Mouse (Mus musculus) embryo, embryonic 11.5 days (tissue): ENCODE data around the gene Uba7.
"Not testable (repeated sequence)": the region's sequence is repeated elsewhere in the genome, so short reads cannot be mapped to it uniquely, and the experiment has no call there.

ENCODE experiments used
- DNase-seq: peaks from one replicate; pipeline ENCODE4 v3.0.0-alpha.2; 2012; ENCODE audit warnings: low read depth, low spot score

The Uba7 gene

DNA sequence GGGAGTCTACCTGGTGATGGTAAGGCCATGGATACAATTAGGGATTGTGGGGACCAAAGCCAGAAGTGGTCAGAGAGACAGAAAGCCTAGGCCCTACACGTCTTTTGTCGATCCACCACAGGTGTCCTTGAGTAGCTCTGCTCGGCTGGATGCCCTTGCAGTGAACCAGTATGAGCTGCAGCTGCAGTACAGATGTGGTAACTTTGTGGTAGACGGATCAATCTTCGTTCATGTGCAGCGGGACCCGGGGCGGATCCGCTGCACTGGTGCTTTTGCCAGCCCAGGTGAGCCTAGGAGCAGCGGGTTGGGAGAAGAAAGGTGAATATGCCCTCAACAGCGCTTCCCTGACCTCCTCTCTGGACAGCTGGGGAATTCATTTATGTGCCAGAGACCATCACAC is 17.7 kb downstream of the Uba7 start:
- DNase-seq: no peak

GRCm38 (mm10) chr9:107994464-107994863 is 19.2 kb downstream of the Uba7 start:
- DNase-seq: no peak

DNA sequence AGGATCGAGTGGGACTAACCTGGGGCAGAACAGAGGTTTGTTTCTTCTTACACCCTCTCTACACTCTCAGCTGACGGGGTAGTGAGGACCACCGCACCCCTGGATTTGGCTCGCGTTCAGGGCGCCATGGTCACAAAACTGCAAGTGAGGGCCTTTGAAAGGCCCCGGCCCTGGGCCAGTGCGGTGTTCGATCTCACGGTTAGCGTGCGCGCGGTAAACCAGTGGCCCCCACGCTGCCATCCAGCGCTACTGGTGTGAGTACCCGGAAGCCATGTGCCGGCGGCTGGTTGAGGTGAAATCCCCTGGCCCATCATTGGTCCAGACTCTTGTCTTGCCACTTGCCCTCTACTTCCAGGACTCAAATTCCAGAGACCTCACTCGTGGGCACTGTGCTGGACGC is 20.2 kb downstream of the Uba7 start:
- no peak for DNase-seq

GRCm38 (mm10) chr9:107996049-107996448 is 20.7 kb downstream of the Uba7 start, which contains the start of gene Gm20662:
Gene Gm20662 (plus strand): TSS chr9:107996349.
- no peak for DNase-seq

DNA sequence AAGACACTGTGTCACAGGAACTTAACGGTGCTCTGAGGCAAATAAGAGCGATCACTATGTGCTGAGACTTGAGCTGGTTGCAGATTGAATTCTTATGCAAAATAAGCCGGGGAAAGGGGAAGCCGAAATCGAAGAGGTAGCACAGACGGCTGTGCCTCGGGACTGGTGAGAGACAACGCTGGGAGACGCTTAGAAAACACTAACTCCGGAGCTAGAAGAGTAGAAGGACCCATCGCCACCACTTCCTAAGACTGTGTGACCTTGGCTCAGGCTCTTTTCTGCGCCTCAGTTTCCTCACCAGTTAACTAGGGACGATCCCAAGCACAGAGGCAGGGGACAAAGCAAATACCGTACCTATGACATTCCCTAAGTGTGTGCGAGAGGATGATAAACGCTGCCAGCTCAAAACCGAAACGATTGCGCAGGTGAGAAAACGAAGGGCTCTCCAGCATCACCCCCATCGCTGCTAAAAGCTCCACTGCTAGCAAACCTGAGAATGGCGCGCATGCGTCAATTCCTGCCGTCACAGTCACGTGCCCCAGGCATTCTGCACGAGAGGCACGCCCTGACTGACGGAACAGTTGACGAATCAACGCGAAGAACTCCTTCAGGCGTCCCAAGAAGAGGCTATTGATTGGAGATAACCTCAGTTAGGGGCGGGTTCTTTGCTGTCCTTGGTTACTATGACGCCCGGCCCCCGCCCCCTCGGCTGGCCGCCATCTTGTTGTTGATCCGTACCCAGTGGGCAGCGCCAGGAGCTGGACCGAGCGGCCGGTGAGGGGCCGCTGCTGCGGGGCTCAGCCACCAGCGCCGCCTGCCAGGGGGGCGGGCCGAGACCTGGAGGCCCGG is 26.8 kb downstream of the Uba7 start, which contains the start of gene Ip6k1:
Gene Ip6k1 (plus strand): TSS at position 580 of the 849 bp plus-strand sequence.
- DNase-seq: peak; percentile 100

- DNase-seq: no peak
These were observed 27.6 kb downstream of the Uba7 start for GRCm38 (mm10) chr9:108002778-108003530.

DNA sequence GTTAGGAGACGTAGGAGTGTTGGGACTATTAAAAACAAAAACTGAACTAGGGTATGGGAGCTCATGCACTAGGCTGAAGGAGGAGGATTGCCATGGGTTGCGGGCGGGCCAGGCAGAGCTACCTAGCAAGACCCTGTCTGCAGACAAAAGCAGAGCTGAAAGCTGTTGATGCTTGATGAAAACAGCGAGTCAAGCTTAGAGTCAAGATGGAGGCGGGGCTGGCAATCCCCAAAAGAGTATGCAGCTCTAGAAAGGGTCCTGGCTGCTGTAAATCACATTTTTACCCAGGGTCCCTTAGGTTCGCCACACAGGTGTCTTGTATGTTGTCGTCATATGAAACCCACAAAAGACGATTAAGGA is 28.2 kb downstream of the Uba7 start:
- no peak for DNase-seq

DNA sequence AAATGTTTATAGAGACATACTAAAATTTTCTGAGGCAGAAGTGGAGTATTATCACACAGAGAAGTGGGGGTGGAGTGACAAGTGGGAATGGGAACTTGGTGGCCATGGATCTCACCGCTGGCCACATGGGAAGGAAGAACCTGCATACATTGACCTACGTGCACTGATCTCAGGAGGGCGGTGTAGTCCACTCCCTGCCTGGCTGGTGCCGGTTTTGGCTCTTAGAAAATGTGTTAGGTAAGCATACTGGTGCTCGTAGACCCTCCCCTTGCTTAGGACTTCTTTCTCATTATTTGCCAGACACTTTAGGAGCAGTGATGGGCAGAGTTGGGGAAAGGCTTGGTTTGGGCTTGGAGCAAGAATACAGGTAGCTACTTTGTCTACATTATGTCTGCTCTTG is 32.7 kb downstream of the Uba7 start:
- DNase-seq: no peak

- DNase-seq: no peak
These were observed 35.1 kb downstream of the Uba7 start for GRCm38 (mm10) chr9:108010385-108010784.

- DNase-seq: not testable (repeated sequence)
These were observed 38.3 kb downstream of the Uba7 start for GRCm38 (mm10) chr9:108013577-108013976.

DNA sequence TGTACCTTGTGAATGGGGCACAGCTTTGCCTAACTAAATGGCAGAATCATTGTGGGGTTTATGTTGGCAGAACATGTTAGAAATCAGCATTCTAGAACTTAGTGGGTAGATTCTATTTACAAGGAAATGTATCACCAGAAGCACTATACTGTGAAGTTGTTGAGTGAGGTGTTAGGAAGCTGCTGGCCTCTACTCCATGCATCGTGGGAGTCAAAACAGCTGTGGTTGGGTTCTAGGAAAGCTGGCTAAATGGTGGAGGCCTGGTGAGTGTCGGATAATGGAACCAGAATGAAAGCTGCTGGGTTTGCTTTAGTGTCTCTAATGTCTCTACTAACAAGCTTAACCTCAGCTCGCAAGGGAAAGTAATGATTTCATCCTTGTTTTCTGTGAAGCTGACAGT is 41.8 kb downstream of the Uba7 start:
- DNase-seq: no peak

GRCm38 (mm10) chr9:108020741-108021140 is 45.4 kb downstream of the Uba7 start:
- no peak for DNase-seq

GRCm38 (mm10) chr9:108023216-108023615 is 47.9 kb downstream of the Uba7 start:
- no peak for DNase-seq

DNA sequence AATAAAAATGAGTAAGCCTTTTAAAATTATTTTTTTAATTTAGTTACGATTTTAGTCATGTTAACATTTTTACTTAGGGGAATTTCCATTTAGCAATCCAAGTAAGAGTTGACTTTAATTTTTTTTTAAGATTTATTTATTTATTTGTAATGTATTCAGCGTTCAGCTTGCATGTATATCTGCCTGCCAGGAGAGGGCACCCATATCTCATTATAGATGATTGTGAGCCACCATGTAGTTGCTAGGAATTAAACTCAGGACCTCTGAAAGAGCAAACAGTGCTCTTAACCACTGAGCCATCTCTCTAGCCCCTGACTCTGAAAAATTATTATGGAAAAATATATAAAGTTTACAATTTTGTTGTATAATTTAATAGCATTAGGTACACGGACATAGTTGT is 51.3 kb downstream of the Uba7 start:
- DNase-seq: no peak

DNA sequence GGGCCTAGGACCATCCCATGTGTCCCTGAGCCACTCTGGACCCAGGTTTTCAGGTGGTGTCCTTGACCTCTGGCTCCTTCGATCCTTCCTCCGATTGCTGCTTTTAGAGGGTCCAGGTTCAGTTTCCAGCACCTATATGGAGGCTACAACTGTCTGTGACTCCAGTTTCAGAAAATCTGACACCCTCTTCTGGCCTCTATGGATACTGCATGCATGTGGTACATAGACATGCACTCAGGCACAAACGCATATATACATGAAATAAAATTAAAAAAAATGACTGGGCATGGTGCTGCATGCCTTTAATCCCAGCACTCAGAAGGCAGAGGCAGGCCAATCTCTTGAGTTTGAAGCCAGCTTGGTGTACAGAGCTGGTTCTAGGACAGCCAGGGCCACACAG is 52.6 kb downstream of the Uba7 start:
- no peak for DNase-seq

- no peak for DNase-seq
These were observed 56.8 kb downstream of the Uba7 start for GRCm38 (mm10) chr9:108032126-108032525.
